Mouse (Mus musculus) lung, embryonic 15.5 days (tissue): Measurements from ENCODE around the gene Hspb6. TPM values are rescaled to one million over a fixed set of nuclear protein-coding genes. Genes with fewer than 3 reads are reported as not detected.
A peak's percentile ranks its signal among the peaks of the same experiment; 100 is the strongest.

Experiments used
- ATAC-seq: fragments of 200-750 bp; cut with Nextera tagmentation; 2 replicates; pipeline ENCODE4 v1.8.0; 2017; ENCODE audit warnings: moderate number of reproducible peaks, borderline replicate concordance; ENCODE audit not compliant: low FRiP score, low TSS enrichment; ENCODE audit errors: extremely low read depth
- H3K27ac ChIP-seq: fragments of 300-500 bp; sonication (generic); 2 replicates; pipeline ENCODE4 v1.5.1; 2015; ENCODE audit warnings: moderate library complexity, mild to moderate bottlenecking, inconsistent platforms
- H3K27me3 ChIP-seq: fragments of 300-500 bp; sonication (generic); 2 replicates; pipeline ENCODE4 v1.6.1; 2015; ENCODE audit warnings: inconsistent platforms
- H3K36me3 ChIP-seq: fragments of 300-500 bp; sonication (generic); 2 replicates; pipeline ENCODE4 v1.6.1; 2015; ENCODE audit warnings: inconsistent platforms
- H3K4me1 ChIP-seq: fragments of 300-500 bp; sonication (generic); 2 replicates; pipeline ENCODE4 v1.6.1; 2015; ENCODE audit warnings: inconsistent platforms
- H3K4me2 ChIP-seq: fragments of 300-500 bp; sonication (generic); 2 replicates; pipeline ENCODE4 v1.6.1; 2015; ENCODE audit warnings: inconsistent platforms, mild to moderate bottlenecking, moderate library complexity
- H3K4me3 ChIP-seq: fragments of 300-500 bp; sonication (generic); 2 replicates; pipeline ENCODE4 v1.5.1; 2015; ENCODE audit warnings: mild to moderate bottlenecking, inconsistent platforms
- H3K9ac ChIP-seq: fragments of 300-500 bp; sonication (generic); 2 replicates; pipeline ENCODE4 v1.6.1; 2015; ENCODE audit warnings: inconsistent platforms
- H3K9me3 ChIP-seq: fragments of 300-500 bp; sonication (generic); 2 replicates; pipeline ENCODE4 v1.6.1; 2016; ENCODE audit warnings: inconsistent platforms
- WGBS: fragments of 180-500 bp; shearing (Covaris S2); methylation state at CpG from one replicate; pipeline ENCODE4 v1.1.7; 2015; 5-methylcytosine and 5-hydroxymethylcytosine counted together
- polyA plus RNA-seq: library from polyadenylated mRNA; unstranded; fragments of >200 nt; fragmentation: Nextera tagmentation; extraction: Ambion mirVana; gene quantifications from 2 replicates; pipeline ENCODE4 v1.2.1, GENCODE M21; 2015

Gene Hspb6
- polyA plus RNA-seq = 32.1 and 33.6 TPM in 2 replicates

- Histone ChIP-seq H3K9me3 (no peaks in the 10 kb centered on the region), H3K4me1 (peaks cover 21% of the 10 kb centered on the region), H3K9ac (peak within 1 kb of the TSS; percentile 81), H3K27ac (peak within 1 kb of the TSS; percentile 98), H3K4me2 (peak within 1 kb of the TSS; percentile 97), H3K4me3 (peak within 1 kb of the TSS; percentile 67), H3K27me3 (no peaks in the 10 kb centered on the region), H3K36me3 (peaks cover 37% of the 10 kb centered on the region)
- ATAC-seq = peak; percentile 93
- WGBS = under 1% methylated on average over 44 of the region's 44 CpGs
These were observed at the start of gene Hspb6, which contains the start of gene Proser3 for GRCm38 (mm10) chr7:30552102-30553020. Gene Hspb6, plus strand, starts transcription at chr7:30552178. Gene Proser3, minus strand, starts transcription at chr7:30552299.

GRCm38 (mm10) chr7:30508061-30508460 lies 43.9 kb upstream of the Hspb6 start:
- H3K4me3 ChIP-seq = no peak overlapping the region
- H3K9me3 ChIP-seq = no peaks in the 10 kb centered on the region
- H3K27ac ChIP-seq = no peak overlapping the region
- no peak overlapping the region for H3K9ac ChIP-seq
- no peak overlapping the region for H3K4me2 ChIP-seq
- no peak for ATAC-seq
- H3K4me1 ChIP-seq = no peaks in the 10 kb centered on the region
- no peaks in the 10 kb centered on the region for H3K36me3 ChIP-seq
- H3K27me3 ChIP-seq = no peaks in the 10 kb centered on the region
- WGBS = 67% methylated on average over 4 of the region's 4 CpGs

- WGBS = 56% methylated on average over 24 of the region's 24 CpGs
- H3K36me3 ChIP-seq = no peaks in the 10 kb centered on the region
- no peaks in the 10 kb centered on the region for H3K27me3 ChIP-seq
- H3K9me3 ChIP-seq = no peaks in the 10 kb centered on the region
- ATAC-seq = no peak
- no peak overlapping the region for H3K27ac ChIP-seq
- no peaks in the 10 kb centered on the region for H3K4me1 ChIP-seq
- no peak overlapping the region for H3K4me3 ChIP-seq
- H3K9ac ChIP-seq = no peak overlapping the region
- H3K4me2 ChIP-seq = no peak overlapping the region
These were observed 36.8 kb upstream of the Hspb6 start for GRCm38 (mm10) chr7:30515003-30515760.

- H3K27me3 ChIP-seq = no peaks in the 10 kb centered on the region
- no peaks in the 10 kb centered on the region for H3K9me3 ChIP-seq
- no peaks in the 10 kb centered on the region for H3K4me1 ChIP-seq
- H3K4me3 ChIP-seq = no peak overlapping the region
- ATAC-seq = no peak
- no peak overlapping the region for H3K9ac ChIP-seq
- no peak overlapping the region for H3K27ac ChIP-seq
- peaks cover 1% of the 10 kb centered on the region; the same call in 1 of the 2 replicates for H3K36me3 ChIP-seq
- WGBS = 25% methylated on average over 8 of the region's 8 CpGs
- no peak overlapping the region for H3K4me2 ChIP-seq
These were observed 33.7 kb upstream of the Hspb6 start for GRCm38 (mm10) chr7:30518325-30518724.

GRCm38 (mm10) chr7:30520396-30520795 lies 31.6 kb upstream of the Hspb6 start:
- WGBS = 72% methylated on average over 4 of the region's 4 CpGs
- no peak overlapping the region for H3K4me3 ChIP-seq
- no peak overlapping the region for H3K9ac ChIP-seq
- no peak overlapping the region for H3K4me2 ChIP-seq
- ATAC-seq = 0 out of 2 replicates have a peak, but pooled peaks have one; percentile 32
- H3K27me3 ChIP-seq = no peaks in the 10 kb centered on the region
- H3K9me3 ChIP-seq = no peaks in the 10 kb centered on the region
- no peak overlapping the region for H3K27ac ChIP-seq
- H3K36me3 ChIP-seq = peaks cover 14% of the 10 kb centered on the region
- no peaks in the 10 kb centered on the region for H3K4me1 ChIP-seq

GRCm38 (mm10) chr7:30520856-30521255 lies 31.1 kb upstream of the Hspb6 start:
- WGBS = 74% methylated on average over 5 of the region's 5 CpGs
- ATAC-seq = no peak
- Histone ChIP-seq H3K4me1 (peaks cover 1% of the 10 kb centered on the region), H3K4me3 (no peak overlapping the region), H3K4me2 (no peak overlapping the region), H3K27me3 (no peaks in the 10 kb centered on the region), H3K9ac (no peak overlapping the region), H3K27ac (no peak overlapping the region), H3K36me3 (peaks cover 14% of the 10 kb centered on the region), H3K9me3 (no peaks in the 10 kb centered on the region)

GRCm38 (mm10) chr7:30522871-30523270 lies 29.1 kb upstream of the Hspb6 start:
- H3K36me3 ChIP-seq = peaks cover 24% of the 10 kb centered on the region
- no peak for ATAC-seq
- 76% methylated on average over 10 of the region's 10 CpGs for WGBS
- H3K4me3 ChIP-seq = no peak overlapping the region
- H3K9ac ChIP-seq = no peak overlapping the region
- H3K27ac ChIP-seq = no peak overlapping the region
- H3K9me3 ChIP-seq = no peaks in the 10 kb centered on the region
- H3K4me2 ChIP-seq = no peak overlapping the region
- H3K4me1 ChIP-seq = peaks cover 12% of the 10 kb centered on the region
- H3K27me3 ChIP-seq = no peaks in the 10 kb centered on the region

- Histone ChIP-seq H3K9me3 (no peaks in the 10 kb centered on the region), H3K4me2 (no peak overlapping the region), H3K27me3 (no peaks in the 10 kb centered on the region), H3K4me3 (no peak overlapping the region), H3K36me3 (peaks cover 39% of the 10 kb centered on the region), H3K4me1 (peaks cover 12% of the 10 kb centered on the region), H3K9ac (no peak overlapping the region), H3K27ac (no peak overlapping the region)
- WGBS = 83% methylated on average over 6 of the region's 6 CpGs
- ATAC-seq = no peak
These were observed 27.5 kb upstream of the Hspb6 start for GRCm38 (mm10) chr7:30524487-30524886.

- peaks cover 12% of the 10 kb centered on the region for H3K4me1 ChIP-seq
- no peak overlapping the region for H3K9ac ChIP-seq
- WGBS = 19% methylated on average over 10 of the region's 10 CpGs
- H3K4me3 ChIP-seq = no peak overlapping the region
- no peaks in the 10 kb centered on the region for H3K9me3 ChIP-seq
- peak overlapping the region; percentile 35 for H3K27ac ChIP-seq
- H3K4me2 ChIP-seq = peak overlapping the region; percentile 26
- H3K27me3 ChIP-seq = no peaks in the 10 kb centered on the region
- ATAC-seq = 0 out of 2 replicates have a peak, but pooled peaks have one; percentile 23
- H3K36me3 ChIP-seq = peaks cover 50% of the 10 kb centered on the region
These were observed 26.0 kb upstream of the Hspb6 start for GRCm38 (mm10) chr7:30525954-30526353.

GRCm38 (mm10) chr7:30526399-30526798 lies 25.6 kb upstream of the Hspb6 start:
- Histone ChIP-seq H3K4me1 (peaks cover 12% of the 10 kb centered on the region), H3K4me2 (peak overlapping the region; percentile 26), H3K36me3 (peaks cover 53% of the 10 kb centered on the region), H3K9ac (no peak overlapping the region), H3K4me3 (no peak overlapping the region), H3K9me3 (no peaks in the 10 kb centered on the region), H3K27ac (peak overlapping the region; percentile 35), H3K27me3 (no peaks in the 10 kb centered on the region)
- no peak for ATAC-seq
- WGBS = 31% methylated on average over 17 of the region's 17 CpGs

- no peak overlapping the region for H3K9ac ChIP-seq
- peaks cover 12% of the 10 kb centered on the region for H3K4me1 ChIP-seq
- peaks cover 58% of the 10 kb centered on the region for H3K36me3 ChIP-seq
- ATAC-seq = 0 out of 2 replicates have a peak, but pooled peaks have one; percentile 2
- no peak overlapping the region for H3K4me3 ChIP-seq
- no peaks in the 10 kb centered on the region for H3K9me3 ChIP-seq
- 82% methylated on average over 14 of the region's 14 CpGs for WGBS
- H3K27me3 ChIP-seq = no peaks in the 10 kb centered on the region
- no peak overlapping the region for H3K27ac ChIP-seq
- 0 out of 2 replicates have a peak overlapping the region, but pooled peaks have one; percentile 26 for H3K4me2 ChIP-seq
These were observed 25.0 kb upstream of the Hspb6 start for GRCm38 (mm10) chr7:30526981-30527380.
